Mouse (Mus musculus) hematopoietic stem cell, adult 5-6 weeks (primary cell): Measurements from ENCODE around the gene Sorl1. TPM values are rescaled to one million over a fixed set of nuclear protein-coding genes. Genes with fewer than 3 reads are reported as not detected.
A peak's percentile ranks its signal among the peaks of the same experiment; 100 is the strongest.

Source experiments
- ATAC-seq, 2 experiments: fragments of 125-278 bp in 1 of 2; replicated peaks in 1 of 2; 2 replicates each; pipeline ENCODE4 v1.8.0; 2016 to 2017; ENCODE audit warnings: inconsistent platforms in 2 of 2, mild to moderate bottlenecking in 2 of 2, moderate number of reproducible peaks in 2 of 2, low read depth in 1 of 2, moderate TSS enrichment in 1 of 2; ENCODE audit not compliant: low FRiP score in 2 of 2, poor library complexity in 2 of 2, severe bottlenecking in 2 of 2, insufficient read depth in 1 of 2, low TSS enrichment in 1 of 2
- total RNA-seq: library from RNA; stranded (forward); fragments of 172-1452, 232-1000 nt; gene quantifications from 2 replicates; pipeline ENCODE4 v1.2.3, GENCODE M21; 2017

Gene Sorl1
- total RNA-seq, 1 experiment from 2014 or later, result 9.5 TPM

- ATAC-seq, result no peak
Observed at GRCm38 (mm10) chr9:41969961-41970360, 154.1 kb downstream of the Sorl1 start.

- ATAC-seq, result no peak
Observed at GRCm38 (mm10) chr9:41968673-41969460, 155.2 kb downstream of the Sorl1 start.

DNA sequence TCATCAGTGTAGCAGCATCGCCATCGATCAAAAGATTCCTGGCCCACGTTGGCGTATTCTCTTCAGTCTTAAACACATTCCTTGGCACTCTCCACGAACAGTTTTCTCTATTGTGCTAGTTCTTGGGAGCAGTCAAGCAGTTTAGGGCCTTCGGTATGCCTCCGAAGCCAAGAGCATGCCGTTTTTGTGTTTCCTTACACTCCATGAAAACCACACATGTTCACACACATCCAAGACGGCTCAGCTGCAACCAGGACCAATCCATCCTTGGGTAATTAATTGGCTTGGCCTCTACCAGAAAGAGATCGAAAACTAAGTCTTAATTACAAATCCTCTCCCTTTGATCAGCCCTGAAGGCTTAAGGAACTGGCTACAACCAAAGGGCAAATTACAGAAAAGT lies 162.8 kb downstream of the Sorl1 start:
- ATAC-seq, result no peak

GRCm38 (mm10) chr9:41958282-41958681 lies 165.8 kb downstream of the Sorl1 start:
- no peak for ATAC-seq

- no peak for ATAC-seq
Observed at GRCm38 (mm10) chr9:41953486-41953885, 170.6 kb downstream of the Sorl1 start.

- ATAC-seq, result no peak
Observed at GRCm38 (mm10) chr9:41952650-41953204, 171.4 kb downstream of the Sorl1 start.

- ATAC-seq, result peak in 1 of 2 experiments; percentile 19; a peak in 1 of 4 replicates
Observed at GRCm38 (mm10) chr9:41951472-41952129, 172.5 kb downstream of the Sorl1 start.

- peak; percentile 75 to 81 for ATAC-seq
Observed at GRCm38 (mm10) chr9:41950991-41951451, 173.1 kb downstream of the Sorl1 start.

- peak; percentile 82 to 83 for ATAC-seq
Observed at GRCm38 (mm10) chr9:41950109-41950990, 173.7 kb downstream of the Sorl1 start.

- ATAC-seq, result no peak
Observed at GRCm38 (mm10) chr9:41949476-41949875, 174.6 kb downstream of the Sorl1 start.

DNA sequence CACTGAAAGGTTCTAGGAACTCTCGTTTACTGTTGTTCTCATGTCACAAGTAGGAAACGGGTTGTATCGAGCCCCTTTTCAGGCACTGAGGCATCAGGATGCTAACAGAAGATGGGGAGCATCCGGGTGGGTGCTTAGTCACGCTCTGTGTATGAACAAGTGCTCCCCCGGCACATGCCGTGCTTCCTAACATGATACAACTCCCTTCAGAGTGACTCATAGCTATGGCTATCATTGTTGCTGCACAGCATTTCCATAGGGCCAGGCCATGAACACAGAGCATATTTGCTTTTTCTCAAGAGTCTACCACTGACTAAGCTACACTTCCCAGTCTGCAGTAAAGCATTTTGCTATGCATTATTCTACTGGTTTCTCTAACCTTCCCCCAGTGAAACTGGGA lies 179.1 kb downstream of the Sorl1 start:
- no peak for ATAC-seq

DNA sequence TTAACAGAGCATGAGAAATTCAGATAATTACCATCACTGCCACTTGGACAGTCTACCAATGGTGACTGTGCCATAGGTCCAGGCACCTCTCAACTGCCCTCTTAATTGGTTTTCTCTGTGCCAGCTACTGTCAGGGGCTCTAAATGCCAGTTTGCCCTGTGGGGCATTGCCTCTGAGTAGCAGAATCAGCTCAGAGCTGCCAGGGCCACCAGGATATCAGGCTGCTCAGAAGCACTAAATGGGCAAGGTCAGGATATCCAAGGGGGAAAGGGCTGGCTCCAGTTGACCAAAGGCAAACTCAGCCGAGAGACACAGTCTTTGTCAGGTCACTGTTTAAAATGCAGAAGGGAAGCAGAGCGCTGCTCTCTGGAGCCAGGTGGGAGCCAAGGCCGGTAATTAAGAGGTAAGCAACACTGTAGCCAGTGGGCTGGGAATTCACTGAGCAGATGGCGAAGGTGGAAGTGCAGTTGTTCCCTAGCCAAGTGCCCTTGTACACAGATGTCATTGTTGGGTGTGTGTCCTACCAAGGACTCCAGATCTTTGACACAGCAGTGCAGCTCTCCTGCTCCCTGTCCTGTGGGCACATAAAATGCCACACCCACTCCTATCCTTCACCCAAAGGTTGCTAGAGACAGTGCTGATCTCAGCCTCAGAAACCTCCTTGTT lies 181.0 kb downstream of the Sorl1 start:
- no peak for ATAC-seq

DNA sequence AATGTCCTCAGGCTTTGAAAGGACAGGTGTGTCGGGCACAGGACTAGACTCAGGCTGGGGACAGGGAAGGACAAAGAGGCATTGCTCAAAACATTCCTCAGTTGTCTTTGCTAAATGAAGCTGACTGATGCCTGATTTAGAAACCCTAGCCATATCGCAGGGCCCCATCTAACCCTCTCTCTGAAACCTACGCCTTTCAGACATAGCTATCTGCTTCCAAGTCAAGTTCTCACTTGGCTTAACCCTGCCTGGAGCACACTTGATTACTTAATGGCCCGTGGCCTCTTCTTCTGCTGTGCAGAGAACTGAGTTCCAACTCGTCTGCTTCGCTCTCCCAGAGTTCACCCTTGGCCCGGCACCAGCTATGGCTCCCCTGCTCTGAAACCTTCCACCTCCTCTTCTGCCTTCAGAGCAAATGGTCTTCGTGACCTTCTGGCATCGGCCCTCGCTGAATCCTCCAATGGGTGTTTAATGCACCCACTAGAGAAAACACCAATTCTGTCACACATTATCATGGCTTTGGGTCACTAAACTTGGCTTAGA lies 183.7 kb downstream of the Sorl1 start:
- no peak for ATAC-seq

GRCm38 (mm10) chr9:41938449-41938848 lies 185.6 kb downstream of the Sorl1 start:
- ATAC-seq, result no peak

GRCm38 (mm10) chr9:41937967-41938348 lies 186.1 kb downstream of the Sorl1 start:
- no peak for ATAC-seq

GRCm38 (mm10) chr9:41937341-41937966 lies 186.6 kb downstream of the Sorl1 start:
- ATAC-seq, result no peak
